Mouse (Mus musculus) stomach, embryonic 15.5 days (tissue): ENCODE measurements around the gene Adgrl1. TPM values are rescaled to one million over a fixed set of nuclear protein-coding genes. Genes with fewer than 3 reads are reported as not detected.

Experiments used
- ATAC-seq: fragments of 200-750 bp; cut with Nextera tagmentation; 2 replicates; pipeline ENCODE4 v1.8.0; 2017; ENCODE audit warnings: low read depth, moderate number of reproducible peaks, moderate TSS enrichment; ENCODE audit not compliant: insufficient read depth, low FRiP score
- H3K27ac ChIP-seq: fragments of 300-500 bp; sonication (generic); 2 replicates; pipeline ENCODE4 v1.5.1; 2015; ENCODE audit warnings: mild to moderate bottlenecking, inconsistent platforms
- H3K27me3 ChIP-seq: fragments of 300-500 bp; sonication (generic); replicated peaks from 2 replicates; pipeline ENCODE4 v1.6.1; 2015; ENCODE audit warnings: inconsistent platforms
- H3K36me3 ChIP-seq: fragments of 300-500 bp; sonication (generic); 2 replicates; pipeline ENCODE4 v1.6.1; 2015; ENCODE audit warnings: inconsistent platforms
- H3K4me1 ChIP-seq: fragments of 300-500 bp; sonication (generic); 2 replicates; pipeline ENCODE4 v1.6.1; 2015; ENCODE audit warnings: inconsistent platforms
- H3K4me2 ChIP-seq: fragments of 300-500 bp; sonication (generic); 2 replicates; pipeline ENCODE4 v1.6.1; 2015; ENCODE audit warnings: mild to moderate bottlenecking, inconsistent platforms
- H3K4me3 ChIP-seq: fragments of 300-500 bp; sonication (generic); replicated peaks from 2 replicates; pipeline ENCODE4 v1.5.1; 2015; ENCODE audit warnings: inconsistent platforms
- H3K9ac ChIP-seq: fragments of 300-500 bp; sonication (generic); 2 replicates; pipeline ENCODE4 v1.6.1; 2015; ENCODE audit warnings: inconsistent platforms
- H3K9me3 ChIP-seq: fragments of 300-500 bp; sonication (generic); 2 replicates; pipeline ENCODE4 v1.6.1; 2016; ENCODE audit warnings: inconsistent platforms
- WGBS: fragments of 180-500 bp; shearing (Covaris S2); methylation state at CpG from one replicate; pipeline ENCODE4 v1.1.7; 2015; 5-methylcytosine and 5-hydroxymethylcytosine counted together
- polyA plus RNA-seq: library from polyadenylated mRNA; unstranded; fragments of >200 nt; fragmentation: Nextera tagmentation; extraction: Ambion mirVana; gene quantifications from 2 replicates; pipeline ENCODE4 v1.2.1, GENCODE M21; 2015

The Adgrl1 gene
- polyA plus RNA-seq, 1 experiment from 2014 or later = 17.7 TPM

DNA sequence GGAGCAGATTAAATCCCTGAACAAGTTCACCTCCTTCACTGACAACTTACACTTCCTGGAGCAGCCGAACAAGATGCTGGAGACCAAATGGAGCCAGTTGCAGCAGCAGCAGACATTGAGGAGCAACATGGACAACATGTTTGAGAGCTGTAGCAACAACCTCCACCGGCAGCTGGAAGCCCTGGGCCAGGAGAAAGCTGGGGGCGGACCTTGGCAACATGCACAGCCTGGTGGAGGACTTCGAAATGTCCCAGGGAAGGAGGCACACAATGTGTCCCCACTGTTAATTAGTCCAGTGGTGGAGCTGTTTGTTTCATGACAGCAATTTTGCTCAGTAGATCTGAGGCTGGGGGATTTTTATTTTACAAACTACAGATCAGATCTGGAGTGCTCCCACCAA lies 7.8 kb upstream of the Adgrl1 start:
- ATAC-seq = no peak
- no peaks in the 10 kb centered on the region for H3K9me3 ChIP-seq
- no peaks in the 10 kb centered on the region for H3K36me3 ChIP-seq
- H3K27me3 ChIP-seq = peaks cover 21% of the 10 kb centered on the region
- WGBS = 59% methylated on average over 4 of the region's 4 CpGs
- no peak overlapping the region for H3K27ac ChIP-seq
- no peak overlapping the region for H3K4me2 ChIP-seq
- no peak overlapping the region for H3K9ac ChIP-seq
- H3K4me3 ChIP-seq = no peak overlapping the region
- peaks cover 1% of the 10 kb centered on the region for H3K4me1 ChIP-seq

DNA sequence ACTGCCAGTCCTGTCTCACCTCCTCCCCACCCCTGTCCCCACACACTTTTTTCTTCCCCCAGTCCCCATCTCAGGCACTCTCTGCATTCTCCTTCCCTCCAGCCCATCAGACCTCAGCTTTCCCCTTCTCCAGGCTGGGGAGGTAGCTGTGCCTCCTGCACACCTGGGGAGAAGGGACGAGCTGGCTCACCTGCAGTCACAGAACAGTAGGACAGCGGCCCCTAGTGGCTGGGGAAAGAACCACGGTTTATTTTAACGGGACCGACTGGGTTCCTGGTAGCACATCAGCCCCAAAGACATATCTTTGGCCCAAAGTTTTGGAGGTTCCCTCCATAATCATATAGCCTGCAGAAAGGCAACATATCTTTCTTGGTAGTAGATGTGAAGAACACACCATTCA lies 6.0 kb upstream of the Adgrl1 start:
- Histone ChIP-seq H3K4me1 (peaks cover 12% of the 10 kb centered on the region), H3K9me3 (no peaks in the 10 kb centered on the region), H3K36me3 (no peaks in the 10 kb centered on the region), H3K27me3 (peaks cover 23% of the 10 kb centered on the region), H3K4me3 (no peak overlapping the region), H3K4me2 (no peak overlapping the region), H3K27ac (no peak overlapping the region), H3K9ac (no peak overlapping the region)
- 0% methylated on average over 5 of the region's 5 CpGs for WGBS
- no peak for ATAC-seq

DNA sequence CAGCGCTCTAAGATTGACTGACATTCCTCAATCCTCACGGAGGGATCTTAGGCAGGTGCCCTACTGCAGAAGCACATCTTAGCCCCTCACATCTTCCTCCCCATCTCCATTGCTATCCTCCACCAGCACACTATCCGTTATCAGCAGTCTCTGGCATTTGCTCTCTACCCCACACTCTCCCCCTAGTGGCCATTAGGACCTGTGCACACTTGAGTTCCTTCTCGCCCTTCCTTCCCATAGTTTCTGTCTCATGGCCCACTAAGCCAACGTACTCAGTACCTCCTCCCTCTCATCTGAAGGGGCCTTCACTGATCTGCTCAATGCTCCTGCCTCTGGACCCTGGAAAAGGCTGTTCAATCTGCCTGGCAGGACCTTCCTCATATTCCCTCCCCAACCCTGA lies 4.0 kb upstream of the Adgrl1 start:
- no peaks in the 10 kb centered on the region for H3K36me3 ChIP-seq
- H3K27me3 ChIP-seq = peaks cover 23% of the 10 kb centered on the region
- 4% methylated on average over 5 of the region's 5 CpGs for WGBS
- H3K27ac ChIP-seq = no peak overlapping the region
- ATAC-seq = no peak
- no peak overlapping the region for H3K4me2 ChIP-seq
- H3K9me3 ChIP-seq = no peaks in the 10 kb centered on the region
- no peak overlapping the region for H3K4me3 ChIP-seq
- H3K4me1 ChIP-seq = peaks cover 12% of the 10 kb centered on the region
- no peak overlapping the region for H3K9ac ChIP-seq

DNA sequence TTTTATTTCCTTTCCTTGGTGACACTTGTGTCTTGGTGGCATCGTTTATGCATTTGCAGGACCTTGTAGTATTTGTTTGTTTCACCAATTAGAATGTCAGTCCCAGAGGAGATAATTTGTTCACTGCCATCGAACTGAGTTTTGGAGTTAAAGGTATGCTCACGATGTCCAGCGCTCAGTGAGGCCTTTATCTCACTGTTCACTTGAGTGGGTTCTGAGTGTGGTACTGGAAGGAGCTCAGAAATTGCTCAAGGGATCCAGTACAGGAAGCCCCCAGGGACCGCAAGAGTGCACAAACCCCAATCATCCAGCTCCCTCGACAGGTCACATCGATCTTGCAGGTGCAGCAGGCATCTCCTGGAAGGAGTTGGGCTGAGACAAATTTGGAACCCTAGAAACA lies 3.4 kb upstream of the Adgrl1 start:
- no peak for ATAC-seq
- Histone ChIP-seq H3K9me3 (no peaks in the 10 kb centered on the region), H3K36me3 (no peaks in the 10 kb centered on the region), H3K9ac (no peak overlapping the region), H3K4me2 (no peak overlapping the region), H3K27me3 (peaks cover 23% of the 10 kb centered on the region), H3K4me3 (no peak overlapping the region), H3K27ac (no peak overlapping the region), H3K4me1 (peaks cover 17% of the 10 kb centered on the region)
- 78% methylated on average over 7 of the region's 7 CpGs for WGBS

DNA sequence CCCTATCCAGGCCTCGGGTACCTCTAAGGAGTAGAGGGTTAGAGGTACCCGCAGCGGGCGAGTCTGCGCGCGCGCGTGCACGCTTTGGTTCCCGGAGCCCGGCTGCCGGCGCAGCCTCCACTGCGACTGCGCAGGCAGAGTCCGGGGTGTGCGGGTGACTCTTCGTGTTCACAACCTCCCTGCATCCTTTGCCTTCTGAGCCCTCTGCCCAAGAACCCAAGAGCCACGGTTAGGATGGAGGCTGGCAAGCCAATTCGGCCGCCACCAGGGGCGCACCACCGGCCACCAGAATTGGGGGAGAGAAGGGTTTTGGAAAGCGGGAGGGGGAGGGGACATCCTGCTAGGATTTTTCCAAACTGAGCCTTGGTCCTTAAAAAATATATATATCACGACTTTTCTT lies 2.7 kb upstream of the Adgrl1 start:
- Histone ChIP-seq H3K4me1 (peaks cover 23% of the 10 kb centered on the region), H3K4me2 (peak overlapping the region; percentile 62), H3K9ac (no peak overlapping the region), H3K9me3 (no peaks in the 10 kb centered on the region), H3K4me3 (peak overlapping the region; percentile 24; the same call in 1 of the 2 replicates), H3K27me3 (peaks cover 23% of the 10 kb centered on the region), H3K36me3 (no peaks in the 10 kb centered on the region), H3K27ac (no peak overlapping the region)
- no peak for ATAC-seq
- 3% methylated on average over 26 of the region's 26 CpGs for WGBS

DNA sequence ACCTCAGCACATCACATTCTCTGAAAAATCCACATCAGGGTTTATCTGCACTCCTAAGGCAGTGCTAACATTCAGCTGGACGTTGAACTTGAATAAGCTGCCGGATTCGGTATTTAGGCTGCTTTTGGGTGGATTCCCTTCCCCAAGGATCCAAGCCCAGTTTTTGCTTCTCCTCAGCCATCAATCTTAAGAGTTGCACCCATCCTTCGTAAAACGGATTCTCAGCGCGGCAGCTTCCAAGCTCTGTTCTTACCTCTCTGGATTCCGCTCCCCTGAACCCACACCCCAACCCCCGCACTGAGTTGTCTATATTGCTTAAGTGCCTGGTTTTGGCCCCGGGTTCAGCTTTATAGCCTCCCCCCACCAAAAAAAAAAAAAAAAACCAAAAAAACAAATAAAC lies 1.4 kb upstream of the Adgrl1 start:
- H3K4me3 ChIP-seq = peak overlapping the region; percentile 88
- peak overlapping the region; percentile 97 for H3K27ac ChIP-seq
- peak overlapping the region; percentile 12; the same call in 1 of the 2 replicates for H3K9ac ChIP-seq
- peak overlapping the region; percentile 92 for H3K4me2 ChIP-seq
- peaks cover 23% of the 10 kb centered on the region for H3K27me3 ChIP-seq
- no peaks in the 10 kb centered on the region for H3K36me3 ChIP-seq
- ATAC-seq = no peak
- WGBS = 3% methylated on average over 10 of the region's 10 CpGs
- H3K9me3 ChIP-seq = no peaks in the 10 kb centered on the region
- peaks cover 36% of the 10 kb centered on the region for H3K4me1 ChIP-seq

DNA sequence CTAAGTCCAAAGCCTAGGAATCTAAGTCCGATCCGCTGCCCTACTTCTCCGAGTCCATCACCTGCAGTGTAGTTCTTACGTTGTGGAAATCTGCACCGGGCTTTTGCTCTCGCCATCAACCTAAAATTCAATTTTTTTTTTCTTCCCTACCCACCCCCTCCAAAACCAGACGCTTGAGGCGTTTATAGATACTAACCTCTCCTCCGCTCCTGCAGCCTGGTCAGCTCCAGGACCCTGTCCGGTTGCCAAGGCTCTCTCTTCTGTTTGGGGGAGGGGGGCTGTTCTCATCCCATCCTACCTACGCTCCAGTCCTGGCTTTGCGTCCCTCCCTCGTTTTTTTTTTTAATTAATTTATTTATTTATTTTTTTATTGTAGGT lies 931 bp upstream of the Adgrl1 start:
- no peak overlapping the region; the same call in 1 of the 2 replicates for H3K9ac ChIP-seq
- H3K9me3 ChIP-seq = no peaks in the 10 kb centered on the region
- peak; percentile 66 for ATAC-seq
- WGBS = under 1% methylated on average over 13 of the region's 13 CpGs
- H3K4me1 ChIP-seq = peaks cover 41% of the 10 kb centered on the region
- peak overlapping the region; percentile 97 for H3K27ac ChIP-seq
- H3K4me3 ChIP-seq = peak overlapping the region; percentile 88
- H3K36me3 ChIP-seq = no peaks in the 10 kb centered on the region
- peak overlapping the region; percentile 92 for H3K4me2 ChIP-seq
- H3K27me3 ChIP-seq = peaks cover 23% of the 10 kb centered on the region

DNA sequence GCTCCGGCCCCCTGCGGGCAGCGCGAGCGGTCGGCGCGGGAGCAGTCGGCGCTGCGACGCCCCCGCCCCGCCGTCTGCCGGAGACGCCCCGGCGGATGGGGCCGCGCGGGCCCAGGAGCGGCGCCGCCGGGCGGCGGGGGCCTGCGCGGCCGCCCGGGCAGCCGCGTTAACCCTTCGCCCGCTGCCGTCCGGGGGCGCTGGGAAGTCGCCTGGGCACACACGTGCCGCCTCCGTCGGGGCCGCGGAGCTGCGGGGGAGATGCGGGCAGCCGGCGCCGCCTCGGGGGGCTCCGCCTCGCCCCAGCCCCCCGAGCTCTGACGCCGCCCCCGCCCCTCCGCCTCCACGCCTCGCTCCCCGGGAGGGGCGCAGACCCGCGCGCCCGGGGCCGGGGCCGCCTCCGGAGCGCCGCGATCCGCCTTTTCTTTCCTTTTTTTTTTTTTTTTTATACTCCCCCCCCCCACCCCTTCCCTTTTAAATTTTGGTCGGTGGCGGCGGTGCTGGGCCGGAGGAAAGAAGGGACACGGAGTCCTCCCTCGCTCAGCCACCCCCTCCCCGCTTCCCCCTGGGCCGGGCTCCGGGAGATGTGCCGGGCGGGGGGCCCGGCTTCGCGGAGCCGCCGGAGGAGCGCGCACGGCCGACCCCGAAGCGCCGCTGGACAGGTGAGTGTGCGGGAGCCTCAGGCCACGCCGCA lies 506 bp downstream of the Adgrl1 start:
- Histone ChIP-seq H3K4me1 (peaks cover 41% of the 10 kb centered on the region), H3K9ac (peak overlapping the region; percentile 86), H3K9me3 (no peaks in the 10 kb centered on the region), H3K4me3 (peak overlapping the region; percentile 88), H3K27ac (peak overlapping the region; percentile 97), H3K36me3 (no peaks in the 10 kb centered on the region), H3K4me2 (peak overlapping the region; percentile 92), H3K27me3 (peaks cover 12% of the 10 kb centered on the region)
- WGBS = 0% methylated on average over 50 of the region's 100 CpGs
- ATAC-seq = 0 out of 2 replicates have a peak, but pooled peaks have one; percentile 1

DNA sequence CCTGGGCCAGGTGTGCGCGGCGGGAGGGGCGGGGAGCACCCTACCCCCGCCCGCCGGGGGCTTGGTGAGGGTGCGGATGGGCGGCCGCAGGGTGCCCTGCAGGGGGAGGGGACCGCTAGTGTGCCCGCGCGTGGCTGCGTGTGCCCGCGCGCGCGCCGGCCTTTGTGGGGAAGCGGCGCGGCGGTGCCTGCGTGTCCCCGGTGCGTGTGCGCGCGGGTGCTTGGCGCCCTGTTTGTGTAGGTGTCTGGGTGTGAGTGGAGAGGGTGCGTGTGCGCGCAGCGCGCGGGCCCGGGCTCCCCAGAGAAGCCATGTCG lies 1.0 kb downstream of the Adgrl1 start:
- peak overlapping the region; percentile 92 for H3K4me2 ChIP-seq
- 1% methylated on average over 37 of the region's 40 CpGs for WGBS
- H3K9ac ChIP-seq = peak overlapping the region; percentile 86
- H3K27me3 ChIP-seq = peaks cover 11% of the 10 kb centered on the region; the same call in 1 of the 2 replicates
- H3K36me3 ChIP-seq = no peaks in the 10 kb centered on the region
- peak overlapping the region; percentile 97 for H3K27ac ChIP-seq
- peak overlapping the region; percentile 88 for H3K4me3 ChIP-seq
- H3K9me3 ChIP-seq = no peaks in the 10 kb centered on the region
- H3K4me1 ChIP-seq = peaks cover 41% of the 10 kb centered on the region
- ATAC-seq = no peak

DNA sequence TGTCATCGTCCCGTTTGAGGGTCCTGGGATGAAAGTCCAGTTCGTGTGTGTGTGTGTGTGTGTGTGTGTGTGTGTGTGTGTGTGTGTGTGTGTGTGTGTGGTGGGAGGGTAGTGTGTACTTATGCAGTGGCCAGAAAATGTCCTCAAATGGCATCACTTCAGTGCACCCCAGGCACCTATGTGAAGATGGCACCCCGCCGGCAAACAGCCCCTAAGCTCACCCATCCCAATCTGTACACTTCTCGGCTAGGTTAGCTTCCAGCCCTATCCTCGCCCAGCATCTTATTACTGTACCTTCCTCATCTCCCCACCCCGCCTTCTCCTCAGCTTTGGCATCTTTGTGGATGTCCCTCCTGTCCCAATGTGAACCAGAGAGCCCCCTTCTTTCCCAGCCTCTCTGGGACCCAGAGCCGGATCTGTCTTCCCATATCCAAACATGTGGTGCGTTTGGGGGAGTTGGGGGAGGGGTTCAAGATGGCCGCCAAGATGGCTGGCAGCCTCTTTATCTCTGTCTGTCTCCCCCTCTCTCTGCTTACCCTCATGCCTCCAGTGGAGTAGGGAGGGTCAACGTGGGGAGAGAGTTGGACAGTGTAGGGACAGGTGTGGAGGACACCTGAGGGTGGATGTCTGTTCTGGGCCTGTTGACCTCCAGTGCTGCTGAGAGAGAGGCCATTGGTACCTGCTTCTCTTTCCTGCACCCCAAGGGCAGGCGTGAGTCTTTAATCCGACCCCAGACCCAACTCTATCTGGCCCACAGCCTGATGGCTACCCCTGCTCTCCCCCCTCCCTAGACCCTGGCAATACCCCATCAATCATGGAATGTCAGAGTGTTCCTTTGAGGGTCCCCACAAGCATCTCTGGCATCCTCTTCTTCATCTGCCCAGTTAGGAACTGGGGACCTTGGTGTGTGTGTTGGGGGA lies 1.9 kb downstream of the Adgrl1 start:
- no peaks in the 10 kb centered on the region for H3K36me3 ChIP-seq
- H3K27me3 ChIP-seq = peaks cover 4% of the 10 kb centered on the region; the same call in 1 of the 2 replicates
- H3K27ac ChIP-seq = no peak overlapping the region
- H3K9me3 ChIP-seq = no peaks in the 10 kb centered on the region
- H3K4me3 ChIP-seq = peak overlapping the region; percentile 88
- H3K4me1 ChIP-seq = peaks cover 41% of the 10 kb centered on the region
- H3K4me2 ChIP-seq = peak overlapping the region; percentile 92
- WGBS = 17% methylated on average over 13 of the region's 14 CpGs
- ATAC-seq = no peak
- peak overlapping the region; percentile 86; the same call in 1 of the 2 replicates for H3K9ac ChIP-seq

DNA sequence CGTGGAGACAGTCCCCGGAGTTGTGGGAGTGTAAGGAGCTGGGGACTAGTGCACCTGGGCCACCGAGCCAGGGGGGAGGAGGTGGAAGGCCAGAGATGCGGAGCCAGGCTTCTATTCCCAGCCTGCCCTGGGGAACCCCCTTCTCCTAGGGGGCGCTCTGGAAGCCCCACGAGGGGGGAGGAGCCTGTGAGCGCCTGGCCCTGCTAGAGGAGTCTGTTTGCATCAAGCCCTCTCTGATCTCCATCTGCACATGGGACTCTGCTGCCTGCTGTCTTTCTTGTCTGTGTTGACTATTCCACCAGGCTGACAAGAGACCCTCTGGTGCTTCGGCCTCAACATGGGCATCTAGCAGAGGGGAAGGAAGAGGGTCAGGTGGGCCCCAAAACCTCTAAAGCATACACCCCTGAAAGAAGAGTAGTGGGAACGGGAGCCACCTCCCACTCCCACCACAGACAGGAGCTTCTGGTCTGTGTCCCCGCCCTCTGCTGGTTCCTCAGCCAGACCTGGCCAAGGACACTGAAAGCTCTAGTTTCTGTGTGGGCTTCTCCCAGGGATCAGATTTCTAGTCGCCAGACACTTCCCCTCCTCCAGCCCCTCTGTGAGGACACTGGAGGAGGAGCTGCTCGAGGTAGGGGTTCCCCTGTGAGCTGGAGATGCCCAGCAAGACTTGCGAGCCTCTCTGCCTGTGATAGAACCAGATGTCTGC lies 3.2 kb downstream of the Adgrl1 start:
- Histone ChIP-seq H3K27ac (peak overlapping the region; percentile 41), H3K9ac (no peak overlapping the region), H3K9me3 (no peaks in the 10 kb centered on the region), H3K4me3 (no peak overlapping the region; the same call in 1 of the 2 replicates), H3K4me1 (peaks cover 34% of the 10 kb centered on the region), H3K4me2 (peak overlapping the region; percentile 92), H3K36me3 (no peaks in the 10 kb centered on the region), H3K27me3 (no peaks in the 10 kb centered on the region)
- WGBS = 10% methylated on average over 13 of the region's 13 CpGs
- no peak for ATAC-seq
